8 mouse cellular contexts compared by ENCODE assay signal in the genomic region with DNA sequence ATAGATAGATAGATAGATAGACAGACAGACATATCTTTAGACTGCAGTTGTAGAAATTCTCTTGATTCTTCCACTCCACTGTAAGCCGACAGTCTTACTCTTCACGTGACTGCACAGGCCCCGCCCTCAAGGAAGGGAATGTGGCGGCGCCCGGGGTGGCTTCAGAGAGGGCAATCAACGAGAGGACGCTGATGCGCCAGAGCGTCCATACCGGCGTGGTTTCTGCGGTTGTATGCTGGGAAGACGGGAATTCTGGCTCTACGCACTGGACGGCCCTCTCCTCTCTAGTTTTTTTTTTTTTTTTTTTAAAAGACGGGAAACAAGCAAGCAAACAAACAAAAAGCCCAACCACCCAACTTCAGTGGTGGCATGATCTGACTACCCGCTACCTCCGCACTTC. TPM values are rescaled to one million over a fixed set of nuclear protein-coding genes. Genes with fewer than 3 reads are reported as not detected.
DNase-seq lines count a peak whose midpoint lies in the region; ATAC-seq lines count a peak whose summit lies in the region.

No protein-coding gene starts in this region.

- no peaks in the 10 kb centered on the region for H3K27me3 ChIP-seq in heart, embryonic 13.5 days (replicated peaks)
- no peaks in the 10 kb centered on the region for H3K27me3 ChIP-seq in liver, embryonic 11.5 days (replicated peaks; ENCODE audit: control insufficient read depth, insufficient read depth, low read length)
- H3K27me3 ChIP-seq in splenic B cell, adult 2 months (ENCODE audit: control insufficient read depth, insufficient read depth, low read length, poor library complexity, severe bottlenecking), result no peaks in the 10 kb centered on the region

- under 1% methylated on average over 19 of the region's 19 CpGs for WGBS in heart, embryonic 13.5 days
- WGBS in liver, embryonic 11.5 days, result 0% methylated on average over 19 of the region's 19 CpGs

- H3K27ac ChIP-seq in brown adipose tissue, adult 24 weeks (replicated peaks; ENCODE audit: low read depth, low read length), result peak overlapping the region; percentile 96
- H3K27ac ChIP-seq in heart, embryonic 13.5 days (replicated peaks), result peak overlapping the region; percentile 88
- peak overlapping the region; percentile 75 for H3K27ac ChIP-seq in liver, embryonic 11.5 days (ENCODE audit: low read depth, low read length)

- no peaks in the 10 kb centered on the region for H3K36me3 ChIP-seq in heart, embryonic 13.5 days
- H3K36me3 ChIP-seq in liver, embryonic 11.5 days (ENCODE audit: control insufficient read depth, insufficient read depth, low read length), result no peaks in the 10 kb centered on the region
- H3K36me3 ChIP-seq in splenic B cell, adult 2 months (ENCODE audit: control insufficient read depth, insufficient read depth, low read length, poor library complexity, severe bottlenecking), result no peaks in the 10 kb centered on the region

- H3K9me3 ChIP-seq in heart, embryonic 13.5 days, result no peaks in the 10 kb centered on the region
- no peaks in the 10 kb centered on the region for H3K9me3 ChIP-seq in liver, embryonic 11.5 days (ENCODE audit: control insufficient read depth, low read length)

- peak overlapping the region; percentile 75 for H3K9ac ChIP-seq in heart, embryonic 13.5 days
- peak overlapping the region; percentile 69 for H3K9ac ChIP-seq in liver, embryonic 11.5 days (ENCODE audit: low read depth, low read length)

- H3K4me2 ChIP-seq in heart, embryonic 13.5 days, result peak overlapping the region; percentile 70
- peak overlapping the region; percentile 91 for H3K4me2 ChIP-seq in liver, embryonic 11.5 days

- ATAC-seq in erythroid progenitor cell, adult 5-6 weeks (replicated peaks; ENCODE audit: low FRiP score, poor library complexity, severe bottlenecking), result peak; percentile 86
- peak; percentile 59; the same call in 1 of the 2 replicates for ATAC-seq in heart, embryonic 13.5 days (ENCODE audit: extremely low read depth, insufficient number of reproducible peaks, low FRiP score, low TSS enrichment)
- peak; percentile 79 for ATAC-seq in liver, embryonic 11.5 days (replicated peaks; ENCODE audit: low FRiP score)

- H3K4me1 ChIP-seq in brown adipose tissue, adult 24 weeks (ENCODE audit: control insufficient read depth, insufficient read depth, insufficient read length, low read length), result peaks cover 13% of the 10 kb centered on the region
- peaks cover 27% of the 10 kb centered on the region for H3K4me1 ChIP-seq in heart, embryonic 13.5 days
- peaks cover 32% of the 10 kb centered on the region for H3K4me1 ChIP-seq in liver, embryonic 11.5 days (replicated peaks; ENCODE audit: control insufficient read depth, insufficient read depth, low read length)

- H3K4me3 ChIP-seq in brown adipose tissue, adult 24 weeks (ENCODE audit: insufficient read depth, low read depth, low read length), result peak overlapping the region; percentile 64
- H3K4me3 ChIP-seq in heart, embryonic 13.5 days, result peak overlapping the region; percentile 49
- peak overlapping the region; percentile 54 for H3K4me3 ChIP-seq in liver, embryonic 11.5 days (ENCODE audit: low read depth, low read length)

- DNase-seq in B cell, adult 2 months, result peak; percentile 74 to 78
- DNase-seq in kidney, postnatal 10 days, result peak; percentile 96
- DNase-seq in liver, embryonic 11.5 days (ENCODE audit: low spot score), result peak; percentile 76
- DNase-seq in naive thymus-derived CD4-positive, alpha-beta T cell, adult 2 months (ENCODE audit: low read depth), result peak; percentile 73
- DNase-seq in splenic B cell, adult 2 months (ENCODE audit: low read depth, low spot score), result peak; percentile 75

RNA-seq across cellular contexts. Expression of a gene that starts 4.9 kb away (rescaled TPM):
- polyA plus RNA-seq in brown adipose tissue, adult 24 weeks (2012; ENCODE audit: insufficient read depth, insufficient read length, missing spikeins), result 2.5 and 5.2 TPM in 2 replicates
- total RNA-seq in erythroid progenitor cell, adult 5-6 weeks (2015; ENCODE audit: low replicate concordance), result 0.72 and 1.7 TPM in 2 replicates
- total RNA-seq in erythroid progenitor cell, adult 5-6 weeks (2017; ENCODE audit: low replicate concordance), result 0.15 and 0.64 TPM in 2 replicates
- polyA plus RNA-seq in heart, embryonic 13.5 days (2015; fragmentation: Nextera tagmentation; extraction: Ambion mirVana), result 8.1 and 8.7 TPM in 2 replicates
- polyA plus RNA-seq in liver, embryonic 11.5 days (2014; fragmentation: Nextera tagmentation; extraction: Ambion mirVana), result 6.4 and 7.0 TPM in 2 replicates

RNA-seq across cellular contexts. Expression of a gene that starts 11.7 kb away (rescaled TPM):
- polyA plus RNA-seq in brown adipose tissue, adult 24 weeks (2012; ENCODE audit: insufficient read depth, insufficient read length, missing spikeins), result 10.3 and 10.4 TPM in 2 replicates
- total RNA-seq in erythroid progenitor cell, adult 5-6 weeks (2015; ENCODE audit: low replicate concordance), result 0.42 TPM in 1 of 2 replicates, not detected in the other
- not detected in 2 replicates for total RNA-seq in erythroid progenitor cell, adult 5-6 weeks (2017; ENCODE audit: low replicate concordance)
- polyA plus RNA-seq in heart, embryonic 13.5 days (2015; fragmentation: Nextera tagmentation; extraction: Ambion mirVana), result 33.1 and 37.6 TPM in 2 replicates
- 28.2 and 29.9 TPM in 2 replicates for polyA plus RNA-seq in liver, embryonic 11.5 days (2014; fragmentation: Nextera tagmentation; extraction: Ambion mirVana)

RNA-seq across cellular contexts. Expression of a gene that starts 24.1 kb away (rescaled TPM):
- 13.1 and 20.6 TPM in 2 replicates for polyA plus RNA-seq in brown adipose tissue, adult 24 weeks (2012; ENCODE audit: insufficient read depth, insufficient read length, missing spikeins)
- total RNA-seq in erythroid progenitor cell, adult 5-6 weeks (2015; ENCODE audit: low replicate concordance), result 1.4 TPM in 1 of 2 replicates, not detected in the other
- total RNA-seq in erythroid progenitor cell, adult 5-6 weeks (2017; ENCODE audit: low replicate concordance), result 1.8 and 7.2 TPM in 2 replicates
- polyA plus RNA-seq in heart, embryonic 13.5 days (2015; fragmentation: Nextera tagmentation; extraction: Ambion mirVana), result 44.7 and 47.3 TPM in 2 replicates
- 31.0 and 31.6 TPM in 2 replicates for polyA plus RNA-seq in liver, embryonic 11.5 days (2014; fragmentation: Nextera tagmentation; extraction: Ambion mirVana)

RNA-seq across cellular contexts. Expression of a gene that starts 30.8 kb away (rescaled TPM):
- polyA plus RNA-seq in brown adipose tissue, adult 24 weeks (2012; ENCODE audit: insufficient read depth, insufficient read length, missing spikeins), result 31.0 and 45.4 TPM in 2 replicates
- total RNA-seq in erythroid progenitor cell, adult 5-6 weeks (2015; ENCODE audit: low replicate concordance), result 235 and 247 TPM in 2 replicates
- total RNA-seq in erythroid progenitor cell, adult 5-6 weeks (2017; ENCODE audit: low replicate concordance), result 557 and 577 TPM in 2 replicates
- polyA plus RNA-seq in heart, embryonic 13.5 days (2015; fragmentation: Nextera tagmentation; extraction: Ambion mirVana), result 84.9 and 88.1 TPM in 2 replicates
- 165 and 169 TPM in 2 replicates for polyA plus RNA-seq in liver, embryonic 11.5 days (2014; fragmentation: Nextera tagmentation; extraction: Ambion mirVana)

RNA-seq across cellular contexts. Expression of a gene that starts 43.8 kb away (rescaled TPM):
- polyA plus RNA-seq in brown adipose tissue, adult 24 weeks (2012; ENCODE audit: insufficient read depth, insufficient read length, missing spikeins), result 7.4 and 11.4 TPM in 2 replicates
- total RNA-seq in erythroid progenitor cell, adult 5-6 weeks (2015; ENCODE audit: low replicate concordance), result 50.8 and 61.2 TPM in 2 replicates
- 27.8 and 30.2 TPM in 2 replicates for total RNA-seq in erythroid progenitor cell, adult 5-6 weeks (2017; ENCODE audit: low replicate concordance)
- 8.1 and 8.8 TPM in 2 replicates for polyA plus RNA-seq in heart, embryonic 13.5 days (2015; fragmentation: Nextera tagmentation; extraction: Ambion mirVana)
- polyA plus RNA-seq in liver, embryonic 11.5 days (2014; fragmentation: Nextera tagmentation; extraction: Ambion mirVana), result 13.3 and 13.5 TPM in 2 replicates

Comparison
In these comparisons a context has a peak if more than half of its experiments do, and no peak if none do; other contexts are left out.
1. Peak in every context shown above with its lines: DNase-seq, ATAC-seq, H3K4me3 ChIP-seq and H3K27ac ChIP-seq.